Comparison of ENCODE assay signal across 8 mouse cellular contexts in genomic region chr5:122500141-122500540, GRCm38 (mm10). TPM values are rescaled to one million over a fixed set of nuclear protein-coding genes. Genes with fewer than 3 reads are reported as not detected.
A peak's percentile ranks its signal among the peaks of the same experiment; 100 is the strongest.
DNase-seq lines count a peak whose midpoint lies in the region; ATAC-seq and TF ChIP-seq lines count a peak whose summit lies in the region.

No protein-coding gene starts in this region.

- TF ChIP-seq POLR2A in embryonic fibroblast, embryonic 13.5 days (IDR thresholded peaks at IDR 0.05; ENCODE audit: low read depth, low read length) = no peak
- no peak for TF ChIP-seq POLR2A in small intestine, adult 2 months (IDR thresholded peaks at IDR 0.05; ENCODE audit: low read depth, low read length)

- peak overlapping the region; percentile 58 for H3K4me2 ChIP-seq in lung, embryonic 15.5 days

- no peak for DNase-seq in lung, postnatal 14 days
- DNase-seq in limb, embryonic 10.5 days (ENCODE audit: low spot score) = no peak
- no peak for DNase-seq in spleen, postnatal 36 days (ENCODE audit: low spot score in 2 of 2)
- no peak for DNase-seq in frontal cortex, postnatal 36 days (ENCODE audit: low spot score in 2 of 2)
- DNase-seq in left cerebral cortex, postnatal 25 days (ENCODE audit: low spot score in 2 of 2) = no peak

- peaks cover 14% of the 10 kb centered on the region for H3K36me3 ChIP-seq in lung, embryonic 15.5 days
- H3K36me3 ChIP-seq in limb, embryonic 10.5 days = peaks cover 51% of the 10 kb centered on the region
- H3K36me3 ChIP-seq in small intestine, adult 2 months (ENCODE audit: control insufficient read depth, insufficient read depth, low read length) = peaks cover 26% of the 10 kb centered on the region

- ATAC-seq in lung, embryonic 15.5 days (ENCODE audit: borderline replicate concordance, extremely low read depth, low FRiP score, low TSS enrichment) = no peak

- H3K27ac ChIP-seq in lung, embryonic 15.5 days = no peak overlapping the region
- no peak overlapping the region for H3K27ac ChIP-seq in embryonic fibroblast, embryonic 13.5 days (ENCODE audit: insufficient read depth, low read length)
- H3K27ac ChIP-seq in limb, embryonic 10.5 days = no peak overlapping the region
- peak overlapping the region; percentile 43; the same call in 1 of the 2 replicates for H3K27ac ChIP-seq in small intestine, adult 2 months (ENCODE audit: insufficient read depth, low read depth, low read length)

- no peaks in the 10 kb centered on the region for H3K9me3 ChIP-seq in lung, embryonic 15.5 days
- no peaks in the 10 kb centered on the region for H3K9me3 ChIP-seq in limb, embryonic 10.5 days (replicated peaks)

- H3K9ac ChIP-seq in lung, embryonic 15.5 days = 0 out of 2 replicates have a peak overlapping the region, but pooled peaks have one; percentile 25

- TF ChIP-seq CTCF in embryonic fibroblast, embryonic 13.5 days (IDR thresholded peaks at IDR 0.05; ENCODE audit: borderline replicate concordance, insufficient read depth, low read length) = no peak
- no peak for TF ChIP-seq CTCF in small intestine, adult 2 months (IDR thresholded peaks at IDR 0.05; ENCODE audit: extremely low read depth, insufficient read length, insufficient replicate concordance, low read depth, low read length)

- intact Hi-C loops in left cerebral cortex, postnatal 25 days (cut with DNase I) = loop anchor here (5.0 kb wide), 3 partner anchors 67 to 277 kb away; partner anchors contain the start of gene Camkk2

- peak overlapping the region; percentile 100 for H3K4me3 ChIP-seq in lung, embryonic 15.5 days
- peak overlapping the region; percentile 48 for H3K4me3 ChIP-seq in embryonic fibroblast, embryonic 13.5 days (ENCODE audit: insufficient read depth, low read length)
- peak overlapping the region; percentile 99 for H3K4me3 ChIP-seq in limb, embryonic 10.5 days
- H3K4me3 ChIP-seq in small intestine, adult 2 months (ENCODE audit: low read depth, low read length) = peak overlapping the region; percentile 12; the same call in 1 of the 2 replicates

- H3K4me1 ChIP-seq in lung, embryonic 15.5 days = peaks cover 38% of the 10 kb centered on the region
- peaks cover 5% of the 10 kb centered on the region for H3K4me1 ChIP-seq in embryonic fibroblast, embryonic 13.5 days (ENCODE audit: control insufficient read depth, insufficient read depth, low read length)
- peaks cover 37% of the 10 kb centered on the region for H3K4me1 ChIP-seq in limb, embryonic 10.5 days
- H3K4me1 ChIP-seq in small intestine, adult 2 months (ENCODE audit: control insufficient read depth, insufficient read depth, insufficient read length, low read length) = peaks cover 2% of the 10 kb centered on the region; the same call in 1 of the 2 replicates

- WGBS in lung, embryonic 15.5 days = 17% methylated on average over 4 of the region's 4 CpGs
- 48% methylated on average over 4 of the region's 4 CpGs for WGBS in limb, embryonic 10.5 days
- 21% methylated on average over 4 of the region's 4 CpGs for WGBS in small intestine, adult 2 months

- no peaks in the 10 kb centered on the region for H3K27me3 ChIP-seq in lung, embryonic 15.5 days
- H3K27me3 ChIP-seq in limb, embryonic 10.5 days (ENCODE audit: low read depth, poor library complexity, severe bottlenecking) = 0 out of 2 replicates have a peak, but pooled peaks cover 6% of the 10 kb centered on the region
- H3K27me3 ChIP-seq in small intestine, adult 2 months (ENCODE audit: control insufficient read depth, insufficient read depth, low read length) = no peaks in the 10 kb centered on the region

RNA-seq across cellular contexts. Expression of gene Atp2a2, which starts 1.9 kb away (rescaled TPM):
- polyA plus RNA-seq in lung, embryonic 15.5 days (2015; fragmentation: Nextera tagmentation; extraction: Ambion mirVana) = 31.3 and 37.3 TPM in 2 replicates
- 176 and 187 TPM in 2 replicates for polyA plus RNA-seq in embryonic fibroblast, embryonic 13.5 days (2011; ENCODE audit: insufficient read length, low read depth, missing spikeins)
- polyA plus RNA-seq in limb, embryonic 10.5 days (2016; fragmentation: Nextera tagmentation; extraction: Ambion mirVana) = 39.0 and 42.9 TPM in 2 replicates
- 47.2 and 60.1 TPM in 2 replicates for polyA plus RNA-seq in small intestine, adult 2 months (2012; rRNA removed)
- 100 to 1,000 TPM; 748 to 749 TPM for total RNA-seq in left cerebral cortex, postnatal 25 days (2021)

Comparison
In these comparisons a context has a peak if more than half of its experiments do, and no peak if none do; other contexts are left out.
1. H3K4me3 ChIP-seq: peak in every context shown above with its lines; median percentile 100 in lung, embryonic 15.5 days; 99 in limb, embryonic 10.5 days; 48 in embryonic fibroblast, embryonic 13.5 days; 12 in small intestine, adult 2 months.